Mouse (Mus musculus): Measurements from ENCODE around the gene Anks1. TPM values are rescaled to one million over a fixed set of nuclear protein-coding genes. Genes with fewer than 3 reads are reported as not detected.
"Not testable (repeated sequence)": the region's sequence is repeated elsewhere in the genome, so short reads cannot be mapped to it uniquely, and the experiment has no call there.

The Anks1 gene
- total RNA-seq, 1 experiment from 2014 or later, result 25.7 TPM

GRCm38 (mm10) chr17:27999683-28000273 lies 90.7 kb downstream of the Anks1 start:
- DNase-seq, result not testable (repeated sequence)

GRCm38 (mm10) chr17:28000389-28000788 lies 91.3 kb downstream of the Anks1 start:
- no peak for DNase-seq

GRCm38 (mm10) chr17:28000851-28001250 lies 91.7 kb downstream of the Anks1 start:
- peak; percentile 44 for DNase-seq

GRCm38 (mm10) chr17:28005393-28005792 lies 96.3 kb downstream of the Anks1 start:
- no peak for DNase-seq

GRCm38 (mm10) chr17:28006208-28006607 lies 97.1 kb downstream of the Anks1 start:
- DNase-seq, result no peak

GRCm38 (mm10) chr17:28006611-28007010 lies 97.5 kb downstream of the Anks1 start:
- no peak for DNase-seq

- peak; percentile 79 for DNase-seq
Observed at GRCm38 (mm10) chr17:28007179-28007811, 98.2 kb downstream of the Anks1 start.

- no peak for DNase-seq
Observed at GRCm38 (mm10) chr17:28007857-28008564, 98.9 kb downstream of the Anks1 start.

- no peak for DNase-seq
Observed at GRCm38 (mm10) chr17:28008565-28008981, 99.5 kb downstream of the Anks1 start.

- DNase-seq, result no peak
Observed at GRCm38 (mm10) chr17:28009066-28009715, 100.1 kb downstream of the Anks1 start.

- DNase-seq, result peak; percentile 76
Observed at GRCm38 (mm10) chr17:28009716-28010114, 100.6 kb downstream of the Anks1 start.

GRCm38 (mm10) chr17:28010925-28011324 lies 101.8 kb downstream of the Anks1 start:
- DNase-seq, result no peak

GRCm38 (mm10) chr17:28012851-28013250 lies 103.7 kb downstream of the Anks1 start:
- DNase-seq, result no peak

- peak; percentile 75 for DNase-seq
Observed at GRCm38 (mm10) chr17:28013259-28013875, 104.3 kb downstream of the Anks1 start.

- no peak for DNase-seq
Observed at GRCm38 (mm10) chr17:28014449-28014848, 105.3 kb downstream of the Anks1 start.

GRCm38 (mm10) chr17:28015068-28015730 lies 106.1 kb downstream of the Anks1 start:
- DNase-seq, result no peak

GRCm38 (mm10) chr17:28016056-28016797 lies 107.1 kb downstream of the Anks1 start:
- DNase-seq, result peak; percentile 91

- DNase-seq, result no peak
Observed at GRCm38 (mm10) chr17:28018344-28018743, 109.2 kb downstream of the Anks1 start.

GRCm38 (mm10) chr17:28018776-28019175 lies 109.7 kb downstream of the Anks1 start:
- no peak for DNase-seq

- no peak for DNase-seq
Observed at GRCm38 (mm10) chr17:28019785-28020696, 110.9 kb downstream of the Anks1 start.

Measured in adrenal gland, postnatal 14 days (tissue).